Mouse (Mus musculus): ENCODE results near the gene Guk1.

Gene Guk1

DNA sequence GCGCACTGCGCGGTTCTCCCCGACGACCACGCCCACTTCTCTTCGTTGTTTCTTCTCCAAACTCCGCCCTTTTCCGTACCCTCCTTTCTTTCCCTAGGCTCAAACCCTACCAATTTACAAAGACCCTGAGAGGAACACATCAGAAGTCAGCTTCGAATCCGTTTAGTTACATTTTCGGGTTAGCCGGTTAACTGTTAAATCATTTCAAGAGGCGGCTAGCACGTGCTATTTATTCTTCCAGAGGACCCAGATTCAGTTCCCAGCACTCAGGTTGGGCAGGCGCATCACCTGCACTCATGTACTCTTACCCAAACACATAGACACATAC lies at the start of gene Guk1:
TSS of gene Guk1 (minus strand) at position 154 of the 328 bp plus-strand sequence.
- no peak for DNase-seq

DNA sequence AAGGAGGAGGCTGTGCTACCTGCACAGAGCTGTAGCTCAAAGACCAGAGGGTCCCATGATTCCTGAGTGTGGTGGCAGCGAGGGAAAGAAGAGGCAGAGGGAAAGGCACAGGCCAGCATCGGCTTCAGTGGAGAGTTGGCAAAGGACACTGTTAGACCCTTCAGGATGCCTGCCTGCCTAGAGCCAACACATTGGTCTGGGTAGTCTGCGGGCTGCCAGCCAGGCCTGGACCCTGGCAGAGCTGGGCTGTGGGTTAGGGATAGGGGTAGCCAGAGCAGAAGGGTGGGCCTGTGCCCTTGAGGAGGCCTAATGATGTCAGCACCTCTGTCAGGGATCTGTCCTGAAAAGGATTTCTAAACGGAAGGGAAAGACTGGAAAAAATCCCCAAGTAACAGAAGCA lies 47.8 kb upstream of the Guk1 start:
- DNase-seq: no peak

DNA sequence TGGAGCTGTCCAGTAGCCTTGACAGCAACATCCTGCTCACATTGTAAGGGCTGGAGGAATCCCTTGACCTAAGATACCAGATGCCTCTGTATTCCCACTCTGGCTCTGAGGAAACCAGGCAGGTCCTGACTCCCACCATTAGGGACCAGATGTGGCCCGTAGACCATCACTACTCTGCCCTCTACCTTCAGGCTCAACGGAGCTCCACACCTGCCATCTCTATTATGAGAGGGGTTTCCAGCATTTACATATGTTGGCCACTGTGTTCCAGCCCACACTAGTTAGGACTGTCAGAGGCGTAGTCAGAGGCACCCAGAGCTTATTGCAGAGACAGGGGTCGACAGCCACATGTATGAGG lies 47.4 kb upstream of the Guk1 start:
- no peak for DNase-seq

DNA sequence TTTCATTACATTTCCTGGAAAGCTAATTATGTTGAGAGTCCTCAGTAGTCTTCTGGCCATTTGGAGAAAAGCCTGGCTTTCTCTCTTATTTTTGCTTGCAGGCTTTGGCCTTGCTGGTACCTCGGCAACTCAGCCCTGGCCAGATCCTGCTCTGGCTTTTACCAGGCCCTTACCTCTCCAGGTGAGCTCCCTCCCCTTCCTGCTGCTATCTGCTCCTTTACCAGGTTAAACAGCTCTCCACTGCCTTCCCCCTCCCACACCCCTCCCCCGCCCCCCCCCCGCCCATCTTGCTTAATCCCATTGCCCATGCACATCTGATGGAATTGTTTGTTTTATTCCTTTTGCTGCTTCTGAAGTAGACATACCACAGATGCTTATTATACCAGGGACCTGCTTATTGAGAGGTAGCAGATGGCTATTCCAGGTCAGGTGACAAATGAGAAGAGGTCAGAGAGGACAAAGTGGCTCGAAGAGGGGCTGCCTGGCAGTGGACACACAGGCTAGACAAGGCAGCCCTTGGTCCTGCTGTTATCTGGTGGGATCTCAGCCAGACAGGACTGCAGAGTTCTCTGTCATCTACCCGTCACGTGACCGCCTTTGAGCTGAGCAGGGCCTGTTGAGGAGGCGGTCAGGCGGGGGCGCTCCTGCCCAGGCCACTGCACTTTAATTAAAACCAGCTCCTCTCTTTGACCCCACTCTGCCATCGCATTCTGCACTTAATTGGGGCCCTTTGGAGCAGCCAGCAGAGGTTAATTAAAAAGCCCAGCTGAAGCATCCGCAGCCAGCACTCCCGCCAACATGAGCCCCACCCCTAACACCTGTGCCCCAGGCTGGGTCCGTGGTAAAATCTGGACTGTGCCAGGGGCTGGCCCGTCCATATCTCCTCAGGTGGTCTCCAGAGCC lies 46.8 kb upstream of the Guk1 start:
- DNase-seq: peak; percentile 97

DNA sequence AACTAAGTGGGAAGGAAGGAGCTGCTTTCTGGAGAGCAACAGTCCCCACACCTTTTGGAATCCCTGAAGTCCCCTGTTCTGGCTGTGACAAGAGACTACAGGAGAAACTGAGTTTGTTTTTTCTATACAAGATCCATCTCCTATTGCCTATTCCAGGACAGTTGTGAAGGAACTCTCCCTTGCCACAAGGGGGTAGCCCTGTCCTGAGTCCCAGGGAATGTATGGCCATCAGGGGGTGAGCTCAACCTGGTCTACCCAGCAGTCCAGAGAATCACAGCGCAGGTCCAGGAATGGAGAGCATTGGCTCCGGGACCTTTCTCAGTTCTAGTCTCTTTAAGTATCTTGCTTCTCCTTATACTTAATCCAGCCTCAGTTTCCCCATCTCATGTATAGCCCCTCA lies 40.8 kb upstream of the Guk1 start:
- no peak for DNase-seq

DNA sequence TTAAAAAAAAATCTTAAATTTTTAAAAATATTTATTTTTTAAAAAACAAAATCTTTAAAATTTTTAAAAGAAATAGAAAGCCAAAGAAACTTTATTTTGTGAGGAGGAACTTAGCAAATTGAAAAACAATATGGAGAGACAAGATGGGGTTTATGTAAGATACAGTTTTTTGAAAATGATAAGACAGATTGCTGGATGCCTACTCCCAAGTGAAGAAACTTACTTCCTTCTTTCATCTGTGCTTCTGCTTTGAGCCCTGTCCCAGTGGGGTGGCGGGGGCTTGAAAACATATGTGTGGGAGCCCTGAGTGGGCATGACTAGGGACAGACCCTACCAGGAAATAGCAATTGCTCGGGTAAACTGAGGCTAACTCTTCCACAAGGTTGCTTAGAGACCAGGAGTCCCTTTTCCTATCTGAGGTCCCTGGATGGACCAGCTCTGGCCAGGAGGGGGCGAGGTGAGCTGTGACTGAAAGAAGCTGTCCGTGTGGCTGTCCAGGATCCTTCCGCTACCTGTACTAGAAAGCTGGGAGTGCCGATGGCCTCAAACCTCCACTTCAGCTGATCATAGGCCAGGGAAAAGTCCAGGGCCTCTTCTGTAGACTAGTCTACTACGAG lies 38.2 kb upstream of the Guk1 start:
- DNase-seq: peak; percentile 96

DNA sequence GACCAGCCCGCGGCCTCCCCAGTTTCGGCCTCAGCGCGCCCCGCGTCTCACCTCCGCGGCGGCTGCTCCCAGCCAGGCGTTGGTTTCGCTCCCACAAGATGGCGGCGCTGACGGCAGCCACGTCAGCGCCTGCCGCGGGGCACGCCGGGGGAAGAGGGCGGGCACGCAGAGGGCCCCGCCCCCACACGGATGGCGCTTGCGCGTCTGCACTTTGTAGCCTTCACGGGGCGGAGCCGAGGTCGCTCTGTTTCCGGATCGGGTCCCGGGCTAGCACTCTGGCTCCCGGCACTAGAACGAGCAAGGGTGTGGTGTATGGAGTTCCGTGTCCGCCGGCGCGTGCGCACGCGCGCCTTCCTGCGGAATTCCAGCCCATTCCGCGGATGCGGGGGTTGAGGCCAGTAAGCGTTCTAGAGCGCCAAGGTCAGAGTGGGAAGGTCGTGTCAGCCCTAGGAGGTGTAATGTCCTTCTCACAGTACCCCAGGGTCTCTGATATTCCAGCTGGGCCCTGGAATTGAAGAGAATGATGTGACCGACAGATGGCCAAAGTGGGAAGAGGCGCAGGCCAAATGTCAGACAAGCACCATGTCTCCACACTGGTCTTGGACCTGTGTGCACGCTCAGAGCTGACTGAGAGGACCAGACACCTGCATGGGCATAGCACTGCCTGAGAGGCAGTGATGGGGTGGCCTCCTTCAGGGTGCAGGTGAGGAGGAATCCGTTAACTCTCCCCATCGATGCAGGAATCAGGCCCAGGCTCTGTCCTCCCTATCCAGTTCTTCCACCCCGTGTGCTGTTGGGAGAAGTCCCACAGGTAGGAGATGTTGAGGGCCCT lies 36.3 kb upstream of the Guk1 start, which contains the start of gene Arf1:
TSS of gene Arf1 (minus strand) at position 149 of the 832 bp plus-strand sequence.
- peak; percentile 100 for DNase-seq

DNA sequence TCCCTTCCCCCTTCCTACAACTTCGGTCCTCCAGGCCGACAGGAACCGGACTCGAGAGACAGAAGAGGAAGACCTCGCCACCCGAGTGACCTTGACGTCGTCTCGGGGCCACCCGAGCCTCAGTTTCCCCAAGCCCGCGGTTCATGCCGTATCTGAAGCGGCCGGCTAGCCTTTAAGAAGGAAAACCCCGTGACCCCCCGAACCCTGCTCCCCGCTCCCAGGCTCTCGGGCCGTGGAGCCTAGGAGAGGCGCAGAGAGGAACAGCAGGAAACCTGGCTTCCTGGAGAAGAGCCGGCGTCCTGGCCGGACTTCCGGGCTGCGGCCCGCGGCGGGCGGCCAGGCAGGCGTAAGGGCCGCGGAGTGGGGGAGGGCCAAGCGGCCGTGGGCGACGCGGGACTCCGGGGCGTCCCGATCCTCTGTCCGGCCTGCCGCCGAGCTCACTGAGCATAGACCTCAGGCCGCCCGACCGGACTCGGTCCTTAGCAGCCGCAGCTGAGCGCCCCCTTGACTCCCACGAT lies 35.7 kb upstream of the Guk1 start:
- DNase-seq: no peak

DNA sequence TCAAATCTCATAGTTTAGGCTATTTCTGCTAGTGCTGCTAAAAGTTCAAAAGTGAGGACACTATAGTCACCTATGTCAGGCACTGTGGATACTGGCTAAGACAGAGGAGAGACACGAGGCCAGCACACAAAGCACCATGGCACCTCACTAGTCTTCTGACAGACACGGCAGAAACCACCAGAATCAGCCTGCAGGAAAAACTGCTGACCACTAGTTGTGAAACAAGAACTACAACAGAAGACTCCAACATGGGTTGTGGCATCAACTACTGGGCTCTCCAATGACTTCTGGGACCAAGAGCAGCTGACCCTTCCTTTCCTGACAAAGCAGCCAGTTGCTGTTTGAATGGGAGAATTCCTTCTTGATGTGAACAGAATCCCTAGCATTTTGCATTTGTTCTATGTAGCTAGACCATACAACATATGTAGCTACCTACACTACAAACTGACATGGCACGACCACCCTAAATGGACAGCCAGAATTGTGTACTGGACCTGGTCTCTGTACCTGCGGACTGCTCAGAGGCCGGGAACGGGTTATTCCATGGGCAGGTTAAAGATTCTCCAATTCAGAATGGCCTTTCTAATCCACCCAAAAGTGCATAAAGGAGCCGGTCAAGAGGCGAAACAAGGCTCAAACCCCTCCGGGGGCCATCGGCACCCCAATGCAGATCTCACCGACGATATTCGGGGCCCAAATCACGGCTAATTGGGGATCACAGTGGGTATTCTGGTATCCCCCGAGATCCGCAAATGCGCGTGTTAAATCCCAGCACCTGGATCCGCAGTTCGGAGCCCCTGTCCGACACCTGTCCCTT lies 35.0 kb upstream of the Guk1 start:
- peak; percentile 94 for DNase-seq

DNA sequence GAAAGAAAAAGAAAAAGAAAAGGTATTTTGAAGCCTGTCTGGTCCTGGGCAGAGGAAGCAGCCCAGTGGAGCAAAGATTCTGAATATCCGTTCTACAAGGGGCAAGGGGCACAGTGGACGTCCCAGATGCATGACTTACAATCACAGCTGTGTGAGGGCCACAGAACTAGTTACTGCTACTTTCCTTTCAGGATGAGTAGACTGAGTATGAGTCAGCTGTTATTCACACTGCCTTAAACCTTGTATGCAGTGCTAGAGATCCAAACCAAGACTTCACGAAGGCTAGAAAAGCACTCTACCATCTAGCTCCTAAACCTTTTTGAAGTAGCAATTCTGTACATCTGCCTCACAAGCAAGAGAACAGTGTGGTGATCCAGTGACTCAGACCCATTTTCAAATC lies 34.2 kb upstream of the Guk1 start:
- DNase-seq: no peak

DNA sequence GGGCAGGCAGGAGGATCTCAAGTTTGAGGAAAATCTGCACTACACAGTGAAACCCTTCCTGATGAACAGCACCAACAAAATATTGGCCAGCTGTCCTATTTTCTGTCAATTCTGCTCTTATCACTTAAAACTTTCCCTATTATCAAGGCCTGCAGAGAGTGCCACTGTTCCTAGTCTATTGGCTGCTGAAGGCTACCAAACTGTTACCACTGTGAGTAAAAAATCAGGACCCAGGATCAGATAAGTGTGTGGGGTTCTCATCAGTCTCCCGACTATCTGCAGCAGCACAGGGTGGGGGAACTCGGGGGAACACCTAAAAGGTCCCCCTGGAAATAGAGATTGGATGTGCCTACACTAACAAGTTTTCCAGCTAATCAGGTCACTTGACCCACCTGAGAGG lies 33.2 kb upstream of the Guk1 start:
- DNase-seq: no peak

DNA sequence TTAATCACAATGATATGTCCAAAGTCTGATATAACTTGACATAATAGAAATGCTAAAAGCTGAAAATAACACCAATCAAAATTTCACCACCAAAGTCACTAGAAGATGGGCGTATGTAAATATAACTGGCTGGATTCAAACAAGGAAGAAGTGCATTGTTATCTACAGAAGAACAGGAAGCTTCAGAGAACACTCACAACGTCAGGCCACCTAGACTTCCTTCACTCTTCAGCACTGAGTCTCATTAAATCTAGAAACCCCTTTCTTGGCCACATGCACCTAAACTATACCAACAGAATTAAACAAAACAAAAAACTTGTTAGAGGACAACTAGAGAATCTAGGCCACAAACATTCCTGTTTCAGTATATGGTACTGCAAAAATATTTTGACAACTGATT lies 32.5 kb upstream of the Guk1 start:
- no peak for DNase-seq

DNA sequence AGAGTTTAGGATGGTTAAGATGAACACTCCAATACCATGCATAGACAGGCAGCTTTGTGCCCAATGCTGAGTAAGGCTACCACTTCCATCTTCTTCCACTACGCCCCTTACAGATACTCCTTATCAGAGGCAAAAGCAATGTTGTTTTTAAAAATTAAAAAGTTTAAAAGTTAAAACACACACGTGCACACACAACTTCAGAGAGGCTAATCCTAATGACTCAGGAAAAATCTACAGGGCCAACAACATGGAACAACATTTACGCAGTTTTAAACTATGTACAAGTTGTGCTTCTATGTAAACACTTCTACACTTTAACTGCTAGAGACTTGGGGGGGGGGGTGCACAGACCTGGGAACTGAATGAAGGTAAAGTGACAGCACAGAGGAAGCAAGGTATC lies 32.0 kb upstream of the Guk1 start:
- DNase-seq: no peak

DNA sequence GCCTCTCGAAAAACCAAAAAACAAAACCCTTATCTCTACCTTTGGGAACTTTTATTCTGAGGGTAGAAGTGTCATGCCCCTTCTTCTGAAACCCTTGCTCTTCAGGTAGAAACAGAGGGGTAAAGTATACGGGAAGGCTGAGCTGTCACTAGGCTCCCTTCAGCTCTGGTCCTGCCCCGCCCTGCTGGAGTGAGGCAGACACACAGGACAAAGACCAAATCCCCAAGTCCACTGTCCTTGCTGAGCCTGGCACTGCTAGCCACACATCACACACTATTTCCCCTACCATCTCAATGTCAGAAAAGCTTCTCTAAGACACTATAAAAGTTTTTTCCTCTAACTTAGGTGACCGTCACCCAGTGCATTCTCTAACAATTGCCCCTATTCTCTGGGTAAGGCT lies 30.3 kb upstream of the Guk1 start:
- no peak for DNase-seq

DNA sequence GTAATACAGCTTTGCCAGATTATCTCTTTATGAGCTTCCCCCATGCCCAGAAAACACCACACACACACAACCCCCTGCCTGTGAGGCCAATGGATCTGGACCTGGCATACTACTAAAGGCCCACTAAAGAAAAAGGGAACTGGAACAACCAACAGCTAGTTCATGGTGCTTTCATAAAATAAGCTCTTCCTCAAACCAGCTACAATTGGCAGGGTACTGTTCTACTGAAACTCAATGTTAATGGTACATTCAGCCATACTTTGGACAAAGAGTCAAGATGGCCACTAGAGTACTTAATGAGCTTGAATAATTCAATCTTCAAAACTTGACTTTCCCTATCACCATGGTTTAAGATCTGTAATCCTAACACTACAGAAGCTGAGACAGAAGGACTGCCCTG lies 29.6 kb upstream of the Guk1 start:
- DNase-seq: no peak

DNA sequence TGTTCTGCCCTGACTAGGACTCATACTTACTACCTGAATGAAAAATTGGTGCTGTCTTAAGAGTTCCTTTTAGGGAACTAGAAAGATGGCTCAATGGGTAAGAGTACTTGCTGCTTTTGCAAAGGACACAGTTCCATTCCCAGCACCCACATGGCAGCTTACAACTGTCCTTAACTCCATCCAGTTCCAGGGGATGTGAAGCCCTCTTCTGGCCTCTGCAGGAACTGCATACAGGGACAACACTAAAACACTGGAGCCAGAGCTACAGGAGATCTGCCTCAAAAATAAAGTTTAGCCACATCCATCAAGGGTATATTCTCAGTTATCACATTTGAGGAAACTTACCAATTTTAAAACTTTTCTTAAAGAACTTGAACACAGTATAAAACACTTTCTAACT lies 27.1 kb upstream of the Guk1 start:
- DNase-seq: no peak

DNA sequence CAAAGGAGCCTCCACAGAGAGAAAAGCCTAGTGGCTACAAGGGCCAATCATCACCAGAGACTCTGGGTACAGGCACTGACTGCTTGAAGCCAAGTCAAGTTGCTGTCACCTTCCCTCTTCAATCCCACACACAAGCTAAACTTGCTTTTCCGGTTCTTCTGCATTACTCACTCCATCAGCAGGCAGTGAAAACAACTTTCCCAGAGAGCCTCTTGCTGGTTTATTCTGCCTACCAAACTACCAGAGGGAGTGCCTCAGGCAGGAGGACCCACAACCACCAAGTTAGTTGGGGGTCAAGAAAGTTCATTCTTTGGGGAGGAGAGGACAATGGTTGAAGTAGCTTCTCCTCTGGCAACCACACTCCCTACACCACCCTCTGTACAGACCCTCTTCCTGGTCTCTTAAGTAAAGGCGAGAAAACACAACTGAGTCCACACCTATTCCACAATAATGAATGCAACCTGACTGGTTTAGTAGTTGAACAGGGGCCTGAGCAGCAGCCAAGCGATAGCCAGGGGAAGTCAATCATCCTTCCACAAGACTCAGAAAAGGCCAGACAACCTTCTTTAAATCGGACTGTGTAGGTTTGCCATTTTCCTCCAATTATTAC lies 26.5 kb upstream of the Guk1 start:
- no peak for DNase-seq

DNA sequence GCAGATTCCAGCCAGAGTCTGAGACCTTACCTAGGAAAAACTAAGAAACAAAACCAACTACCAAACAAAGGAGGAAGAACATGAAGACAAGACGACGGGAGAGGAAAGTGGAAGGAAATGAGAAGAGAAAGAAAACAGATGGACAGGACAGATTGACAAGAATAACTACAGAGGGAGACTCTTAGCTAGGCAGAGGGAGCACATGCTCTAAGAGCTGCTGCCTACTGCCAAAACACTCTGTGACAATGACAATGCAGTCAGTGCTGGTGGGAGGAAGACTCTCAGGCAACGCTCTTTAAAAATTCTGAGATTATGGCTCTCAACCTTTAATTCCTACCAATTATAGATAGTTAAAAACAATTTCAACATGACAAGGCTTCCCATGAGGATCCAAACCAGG lies 24.9 kb upstream of the Guk1 start:
- no peak for DNase-seq

DNA sequence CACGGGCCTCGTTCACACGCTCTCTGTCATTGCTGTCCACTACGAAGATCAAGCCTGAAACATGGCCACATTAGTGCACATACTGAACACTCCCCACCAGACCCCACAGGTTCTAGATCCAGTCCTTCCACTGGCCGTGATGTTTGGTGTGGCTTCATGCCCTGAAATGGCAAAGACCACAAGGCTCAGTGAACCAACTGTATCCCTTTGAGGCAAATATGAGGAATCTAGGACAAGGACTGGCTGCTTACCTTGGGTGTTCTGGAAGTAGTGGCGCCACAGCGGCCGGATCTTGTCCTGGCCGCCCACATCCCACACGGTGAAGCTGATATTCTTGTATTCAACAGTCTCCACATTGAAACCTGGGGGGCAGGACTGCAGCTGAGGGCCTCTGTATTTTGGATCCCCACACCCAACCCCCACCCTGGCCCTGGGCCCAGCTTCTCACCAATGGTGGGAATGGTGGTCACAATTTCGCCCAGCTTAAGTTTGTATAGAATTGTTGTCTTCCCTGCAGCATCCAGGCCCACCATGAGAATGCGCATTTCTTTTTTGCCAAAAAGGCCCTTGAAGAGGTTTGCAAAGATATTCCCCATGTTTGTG lies 21.0 kb upstream of the Guk1 start:
- DNase-seq: peak; percentile 90

DNA sequence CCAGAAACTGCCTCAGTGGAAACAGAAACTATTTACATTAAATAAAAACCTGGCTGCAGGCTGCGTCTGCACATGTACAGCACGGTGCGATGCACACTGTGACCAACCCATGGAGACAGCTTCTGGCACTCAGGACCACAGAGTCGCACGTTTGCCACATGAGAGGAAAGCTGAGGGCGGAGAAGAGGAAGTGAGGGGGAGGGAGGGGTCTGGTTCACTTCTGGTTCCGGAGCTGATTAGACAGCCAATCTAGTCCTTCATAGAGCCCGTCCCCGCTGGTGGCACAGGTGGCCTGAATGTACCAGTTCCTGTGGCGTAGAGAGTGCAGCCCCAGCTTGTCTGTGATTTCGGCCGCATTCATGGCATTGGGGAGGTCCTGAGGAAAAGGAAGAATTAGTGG lies 20.3 kb upstream of the Guk1 start:
- peak; percentile 95 for DNase-seq

DNA sequence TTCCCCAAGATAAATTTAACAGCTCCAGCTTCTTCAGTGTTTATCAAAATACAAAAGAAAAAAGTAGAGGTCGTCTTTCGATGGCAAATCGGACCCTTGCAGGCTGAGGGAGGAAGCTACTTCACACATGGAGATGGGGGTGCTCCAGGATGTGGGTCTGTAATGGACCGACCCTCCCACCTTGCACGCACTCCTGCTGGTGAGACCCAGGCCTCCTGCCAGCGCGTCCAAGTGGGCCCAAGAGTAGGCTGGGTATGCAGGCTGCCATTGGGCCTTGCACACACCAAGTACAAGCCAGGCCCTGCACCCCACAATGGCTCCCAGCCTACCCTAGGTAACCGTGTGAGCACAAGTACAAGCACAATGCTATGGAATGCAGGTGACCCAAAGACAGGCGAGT lies 19.5 kb upstream of the Guk1 start:
- DNase-seq: peak; percentile 94

DNA sequence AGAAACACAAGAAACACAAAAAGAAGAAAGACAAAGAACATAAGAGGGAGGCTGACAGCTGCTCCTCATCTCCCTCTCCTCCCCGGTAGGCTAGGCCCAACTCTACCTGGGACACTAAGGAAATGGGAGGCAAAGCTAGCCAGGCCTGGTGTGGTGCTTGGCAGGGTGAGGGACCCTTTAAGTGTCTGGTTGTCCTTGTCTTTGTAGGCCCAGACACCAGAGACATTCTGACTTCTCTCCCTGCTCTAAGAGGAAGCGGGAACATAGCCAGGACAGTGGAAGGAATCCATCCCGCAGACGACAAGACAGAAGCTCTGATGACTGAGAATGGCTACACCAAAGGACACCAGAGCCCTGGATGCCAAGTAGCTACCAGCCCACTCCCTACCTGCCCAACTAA lies 18.0 kb upstream of the Guk1 start:
- DNase-seq: peak; percentile 92

Measured in heart, adult 11 months (tissue).